Mouse (Mus musculus) MEL (cell line): ENCODE data around the gene Spg21.

Experiments used
- CTCF ChIP-seq, 3 experiments: IDR thresholded peaks in 2 of 3; conservative IDR thresholded peaks in 1 of 3; 2 replicates each; pipeline ENCODE4 v1.5.1; 2011 to 2012; ENCODE audit warnings: low read length in 3 of 3, low read depth in 2 of 3, mild to moderate bottlenecking in 2 of 3, improper control_type of control experiment in 1 of 3, inconsistent platforms in 1 of 3, mixed read lengths in 1 of 3, moderate library complexity in 1 of 3; ENCODE audit not compliant: control insufficient read depth in 1 of 3, insufficient read depth in 1 of 3, poor library complexity in 1 of 3, severe bottlenecking in 1 of 3
- EP300 ChIP-seq, 2 experiments: IDR thresholded peaks; 2 replicates each; pipeline ENCODE4 v1.6.1; 2011; ENCODE audit warnings: improper control_type of control experiment in 2 of 2, low read length in 2 of 2, low read depth in 1 of 2, mild to moderate bottlenecking in 1 of 2
- GATA1 ChIP-seq: IDR thresholded peaks from 2 replicates; pipeline ENCODE4 v1.6.1; 2011; ENCODE audit warnings: low read depth, low read length, improper control_type of control experiment
- HCFC1 ChIP-seq: IDR thresholded peaks from 2 replicates; pipeline ENCODE4 v1.6.1; 2012; ENCODE audit warnings: low read depth, mild to moderate bottlenecking, inconsistent platforms, low read length, improper control_type of control experiment, moderate library complexity
- MAFK ChIP-seq: IDR thresholded peaks from 2 replicates; pipeline ENCODE4 v1.6.1; 2011; ENCODE audit warnings: low read depth, mild to moderate bottlenecking, low read length, improper control_type of control experiment, borderline replicate concordance
- MYC ChIP-seq: IDR thresholded peaks from 2 replicates; pipeline ENCODE4 v1.6.1; 2011; ENCODE audit warnings: low read depth, mild to moderate bottlenecking, low read length, improper control_type of control experiment, moderate library complexity
- NRF1 ChIP-seq: IDR thresholded peaks from 2 replicates; pipeline ENCODE4 v1.6.1; 2014; ENCODE audit warnings: low read depth, mild to moderate bottlenecking, inconsistent platforms, low read length, improper control_type of control experiment, moderate library complexity; ENCODE audit not compliant: poor library complexity, insufficient read depth, severe bottlenecking
- POLR2A ChIP-seq, 2 experiments: IDR thresholded peaks; 2 replicates each; pipeline ENCODE4 v1.6.1; 2011 to 2012; ENCODE audit warnings: low read length in 2 of 2, mild to moderate bottlenecking in 2 of 2, control low read depth in 1 of 2, improper control_type of control experiment in 1 of 2, low read depth in 1 of 2, moderate library complexity in 1 of 2; ENCODE audit not compliant: control insufficient read depth in 1 of 2, insufficient read depth in 1 of 2, poor library complexity in 1 of 2
- POLR2AphosphoS5 ChIP-seq: IDR thresholded peaks from 2 replicates; pipeline ENCODE4 v1.6.1; 2012; ENCODE audit warnings: low read depth, borderline replicate concordance, mild to moderate bottlenecking, inconsistent platforms, low read length, moderate library complexity, mixed read lengths
- RAD21 ChIP-seq: IDR thresholded peaks from 2 replicates; pipeline ENCODE4 v1.6.1; 2011; ENCODE audit warnings: mild to moderate bottlenecking, low read depth, low read length, improper control_type of control experiment
- RCOR1 ChIP-seq: IDR thresholded peaks from 2 replicates; pipeline ENCODE4 v1.6.1; 2012; ENCODE audit warnings: low read depth, mild to moderate bottlenecking, inconsistent platforms, low read length, improper control_type of control experiment
- TAL1 ChIP-seq: IDR thresholded peaks from 2 replicates; pipeline ENCODE4 v1.6.1; 2012; ENCODE audit warnings: mild to moderate bottlenecking, inconsistent platforms, low read length, moderate library complexity, mixed read lengths
- USF1 ChIP-seq: IDR thresholded peaks from 2 replicates; pipeline ENCODE4 v1.6.1; 2014; ENCODE audit warnings: low read depth, mild to moderate bottlenecking, inconsistent platforms, low read length, improper control_type of control experiment, moderate library complexity
- ZNF384 ChIP-seq: IDR thresholded peaks from 2 replicates; pipeline ENCODE4 v1.6.1; 2012; ENCODE audit warnings: low read depth, mild to moderate bottlenecking, inconsistent platforms, low read length, improper control_type of control experiment

DNA sequence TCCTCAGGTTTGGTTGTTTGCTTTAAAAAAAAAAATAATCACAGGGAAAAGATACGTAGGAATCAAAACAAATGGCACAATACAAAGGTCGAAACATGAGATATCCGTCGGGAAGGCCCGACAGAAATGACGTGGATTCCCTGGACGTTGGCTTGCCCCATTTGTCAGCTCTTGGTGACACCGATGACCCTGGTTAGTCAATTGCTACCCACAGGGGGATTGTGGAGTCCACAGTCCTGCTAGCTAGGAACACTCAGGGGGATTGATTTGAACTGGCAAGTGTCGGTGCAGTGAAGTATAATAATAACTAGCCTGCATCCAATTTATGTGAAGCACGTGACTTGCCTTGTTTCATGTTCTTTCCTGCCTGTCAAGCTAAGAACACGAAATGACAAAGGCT, 6.9 kb downstream of the Spg21 start:
- TF ChIP-seq POLR2A (IDR thresholded peaks at IDR 0.05; ENCODE audit: control insufficient read depth in 1 of 2, insufficient read depth in 1 of 2, low read depth in 1 of 2, low read length in 2 of 2, poor library complexity in 1 of 2) (no peak), MAFK (no peak), USF1 (no peak), CTCF (IDR thresholded peaks at IDR 0.05 in 2 of 3, conservative IDR thresholded peaks at IDR 0.05 in 1 of 3; ENCODE audit: control insufficient read depth in 1 of 3, insufficient read depth in 1 of 3, low read depth in 2 of 3, low read length in 3 of 3, poor library complexity in 1 of 3, severe bottlenecking in 1 of 3) (no peak), RAD21 (no peak), TAL1 (no peak), MYC (no peak), EP300 (IDR thresholded peaks at IDR 0.05; ENCODE audit: low read depth in 1 of 2, low read length in 2 of 2) (no peak), ZNF384 (no peak), HCFC1 (no peak), POLR2AphosphoS5 (no peak), RCOR1 (no peak), NRF1 (no peak), GATA1 (no peak)
